Mouse (Mus musculus) stomach, postnatal 0 days (tissue): ENCODE results near the gene Slc25a3.

Experiments used
- CTCF ChIP-seq: IDR thresholded peaks from 2 replicates; pipeline ENCODE4 v1.5.1; 2016; ENCODE audit warnings: antibody characterized with exemption, low read depth, mild to moderate bottlenecking, moderate library complexity
- EP300 ChIP-seq: optimal IDR thresholded peaks from 2 replicates; pipeline ENCODE3; 2016; ENCODE audit warnings: antibody characterized with exemption

DNA sequence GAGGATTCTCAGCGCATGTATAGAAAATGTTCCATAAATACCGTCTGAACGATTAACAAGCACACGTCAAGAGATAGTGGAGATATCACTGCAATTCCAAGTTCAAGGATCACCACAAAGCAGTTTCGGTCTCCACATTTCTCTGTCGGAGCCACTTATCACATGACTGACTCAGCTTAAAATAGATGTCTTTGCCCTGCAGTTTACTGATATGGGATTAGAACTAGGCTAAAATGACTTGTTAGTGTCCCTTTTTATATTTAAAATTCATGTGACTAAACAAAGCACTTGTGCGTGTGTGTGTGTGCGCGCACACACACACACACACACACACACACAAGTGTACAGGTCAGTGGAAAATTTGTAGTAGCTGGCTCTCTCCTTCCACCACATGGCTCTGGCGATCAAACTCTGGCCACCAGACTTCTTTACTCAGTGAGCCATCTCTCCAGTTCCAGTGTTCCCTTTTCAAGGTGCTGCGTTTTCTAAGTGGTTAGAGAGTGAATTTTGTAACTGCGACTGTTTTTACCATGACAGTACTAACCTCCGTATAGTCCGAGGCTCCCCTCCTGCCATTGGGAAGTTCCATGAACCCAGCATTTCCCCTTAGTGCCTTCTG is 15.4 kb upstream of the Slc25a3 start:
- TF ChIP-seq CTCF, result no peak
- TF ChIP-seq EP300, result no peak
